Mouse (Mus musculus): ENCODE results near the gene Wdfy3.

GRCm38 (mm10) chr5:101832991-101833390, 236.7 kb downstream of the Wdfy3 start:
- TF ChIP-seq CTCF (IDR thresholded peaks at IDR 0.05; ENCODE audit: low read depth) (no peak), EP300 (IDR thresholded peaks at IDR 0.05; ENCODE audit: low read depth) (no peak)
